Mouse (Mus musculus): Measurements from ENCODE around the gene Akirin1.

Gene Akirin1

DNA sequence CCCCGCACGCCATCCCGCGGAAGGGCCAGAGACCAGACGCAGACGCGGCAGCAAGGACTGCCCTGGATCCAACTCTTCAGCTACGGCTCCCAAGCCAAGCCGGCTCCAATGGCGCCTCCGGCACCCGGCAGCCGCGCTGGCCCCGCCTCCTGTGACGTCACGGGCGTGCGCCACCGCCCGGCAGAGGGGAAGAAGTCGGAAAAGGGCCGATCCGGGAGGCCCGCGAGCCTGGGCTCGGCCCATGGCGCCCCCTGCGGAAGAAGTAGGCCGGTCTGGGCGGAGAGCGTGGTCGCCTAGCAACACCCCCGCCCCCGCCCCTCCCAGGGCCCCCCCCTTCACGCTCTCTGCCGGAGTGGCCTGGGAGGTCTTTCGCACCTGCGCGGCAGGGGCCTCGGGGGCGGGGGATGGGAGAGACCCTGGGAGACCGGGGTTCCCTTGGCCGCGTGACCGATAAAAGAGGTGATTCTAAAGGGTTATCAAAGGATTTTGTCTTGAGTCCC lies at the start of gene Akirin1:
Akirin1 (minus strand) TSS at position 194 of the 500 bp plus-strand sequence.
- peak; percentile 96 for DNase-seq (ENCODE audit: low read depth)

GRCm38 (mm10) chr4:123797856-123798255 lies 47.7 kb upstream of the Akirin1 start:
- DNase-seq (ENCODE audit: low read depth), result no peak

DNA sequence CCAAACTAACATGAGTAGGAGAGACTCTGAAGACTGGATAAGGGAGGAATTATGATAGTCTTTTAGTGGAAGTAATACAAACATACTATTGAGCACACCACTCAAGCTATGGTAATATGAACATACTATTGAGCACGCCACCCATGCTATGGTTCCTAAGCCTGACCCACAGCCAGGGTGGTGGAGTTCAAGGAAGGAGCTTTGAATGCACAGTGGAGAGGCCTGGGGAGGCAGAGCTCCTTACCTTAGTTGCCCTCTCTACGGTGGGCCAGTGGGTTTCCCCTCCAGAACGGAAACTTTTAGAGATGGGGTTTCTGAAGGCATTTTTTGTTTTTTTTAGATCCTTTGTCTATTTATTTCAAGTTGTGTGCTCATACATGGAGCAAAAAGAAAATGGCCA lies 47.3 kb upstream of the Akirin1 start:
- no peak for DNase-seq (ENCODE audit: low read depth)

- no peak for DNase-seq (ENCODE audit: low read depth)
Measured at GRCm38 (mm10) chr4:123795057-123795456, 44.9 kb upstream of the Akirin1 start.

DNA sequence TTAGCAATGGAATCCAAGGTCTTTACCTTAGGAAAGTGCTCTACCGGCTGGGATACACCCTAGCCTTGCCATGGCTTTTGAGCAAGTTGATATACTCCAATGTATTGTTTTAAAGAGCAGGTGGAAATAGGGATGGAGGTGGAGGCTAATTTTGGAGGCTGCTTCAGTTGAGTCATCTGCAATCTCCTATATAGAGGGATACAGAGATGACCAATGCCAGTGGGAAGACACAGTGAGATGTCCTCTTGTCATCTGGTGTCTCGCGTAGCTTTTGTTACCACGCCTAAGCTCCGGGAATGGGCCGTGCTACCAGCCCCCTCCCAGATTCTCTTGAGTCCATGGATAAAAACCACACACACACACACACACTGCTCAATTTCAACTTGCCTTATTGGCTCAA lies 43.0 kb upstream of the Akirin1 start:
- DNase-seq (ENCODE audit: low read depth), result no peak

GRCm38 (mm10) chr4:123792666-123793065 lies 42.5 kb upstream of the Akirin1 start:
- DNase-seq (ENCODE audit: low read depth), result no peak

GRCm38 (mm10) chr4:123787191-123787985 lies 37.2 kb upstream of the Akirin1 start, which contains the start of gene Rhbdl2:
Gene Rhbdl2 (plus strand): TSS chr4:123787874.
- DNase-seq (ENCODE audit: low read depth), result no peak

GRCm38 (mm10) chr4:123768234-123768633 lies 18.1 kb upstream of the Akirin1 start:
- DNase-seq (ENCODE audit: low read depth), result no peak

- DNase-seq (ENCODE audit: low read depth), result no peak
Measured at GRCm38 (mm10) chr4:123767807-123768206, 17.7 kb upstream of the Akirin1 start.

GRCm38 (mm10) chr4:123765071-123765470 lies 14.9 kb upstream of the Akirin1 start:
- DNase-seq (ENCODE audit: low read depth), result no peak

GRCm38 (mm10) chr4:123758306-123758705 lies 8.2 kb upstream of the Akirin1 start:
- no peak for DNase-seq (ENCODE audit: low read depth)

- no peak for DNase-seq (ENCODE audit: low read depth)
Measured at GRCm38 (mm10) chr4:123750707-123751312, 665 bp upstream of the Akirin1 start.

DNA sequence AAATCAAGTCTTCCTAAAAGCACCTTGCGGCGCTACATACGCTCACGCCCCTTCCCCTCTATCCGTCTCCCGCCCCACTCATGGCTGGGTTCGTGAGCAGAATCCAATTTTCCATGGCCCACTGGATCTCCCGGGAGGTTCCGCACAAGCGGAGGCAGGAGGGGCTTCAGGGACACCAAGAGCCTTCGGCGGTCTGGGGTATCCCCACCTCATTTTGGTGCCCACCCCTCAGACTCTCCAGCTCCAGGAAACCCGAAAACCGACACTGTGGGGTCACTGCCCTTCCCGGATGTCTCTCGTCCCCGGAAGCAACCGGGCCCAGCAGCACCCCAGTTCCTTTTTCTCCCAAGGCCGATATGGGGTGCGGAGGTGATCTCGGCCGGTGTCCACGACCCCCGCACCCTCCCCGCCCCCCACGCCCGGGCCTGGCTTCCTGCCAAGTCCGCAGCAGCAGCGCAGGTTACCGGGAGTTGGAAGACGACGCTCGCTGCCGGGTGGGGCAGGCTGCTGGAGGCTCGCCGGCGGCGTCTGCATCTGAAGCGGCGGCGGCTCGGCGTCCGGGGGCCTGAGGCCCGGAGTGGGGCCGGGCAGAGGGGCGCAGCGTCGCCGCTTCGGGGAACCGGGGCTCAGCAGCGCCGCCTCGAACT lies 538 bp downstream of the Akirin1 start:
- DNase-seq (ENCODE audit: low read depth), result peak; percentile 69

GRCm38 (mm10) chr4:123748726-123749415 lies 1.3 kb downstream of the Akirin1 start:
- DNase-seq (ENCODE audit: low read depth), result peak; percentile 51

GRCm38 (mm10) chr4:123745221-123745775 lies 4.8 kb downstream of the Akirin1 start:
- DNase-seq (ENCODE audit: low read depth), result no peak

DNA sequence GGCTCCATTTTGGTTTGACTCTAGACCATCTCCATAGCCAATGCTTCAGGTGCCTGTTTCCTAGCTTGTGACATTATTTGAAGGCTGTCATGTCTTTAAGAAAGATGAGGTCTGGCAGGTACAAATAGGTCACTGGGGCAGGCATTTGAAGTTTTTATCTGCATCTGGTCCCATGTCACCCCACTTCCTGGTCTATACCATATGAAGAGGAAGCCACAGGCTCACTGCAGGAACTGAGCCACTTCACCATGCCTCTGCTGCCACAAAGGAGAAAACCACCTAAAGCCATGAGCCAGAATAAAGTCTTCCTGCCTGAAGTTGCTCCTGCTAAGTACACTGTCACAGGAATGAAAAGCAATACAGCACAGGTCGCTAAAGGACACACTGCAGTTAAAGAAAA lies 7.3 kb downstream of the Akirin1 start:
- DNase-seq (ENCODE audit: low read depth), result no peak

GRCm38 (mm10) chr4:123738708-123739107 lies 11.4 kb downstream of the Akirin1 start:
- no peak for DNase-seq (ENCODE audit: low read depth)

DNA sequence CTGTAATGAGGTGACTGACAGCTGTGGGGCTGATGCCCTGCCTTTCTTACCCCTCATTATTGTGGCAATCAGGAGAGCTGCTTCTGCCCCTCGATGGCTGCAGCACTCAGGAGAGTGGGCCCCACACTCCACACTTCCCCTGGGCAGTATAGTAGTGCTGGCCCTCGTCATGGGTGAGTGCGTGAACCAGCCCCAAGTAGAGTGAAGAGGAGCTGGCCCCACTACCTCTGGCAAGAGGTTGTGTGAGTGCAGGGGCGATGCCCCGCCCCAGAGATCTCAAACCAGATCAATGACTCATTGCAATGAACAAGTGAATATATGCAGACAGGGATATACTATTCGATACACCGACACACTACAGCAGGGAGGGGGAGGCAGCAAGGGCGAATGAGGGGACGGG lies 16.6 kb downstream of the Akirin1 start:
- no peak for DNase-seq (ENCODE audit: low read depth)

DNA sequence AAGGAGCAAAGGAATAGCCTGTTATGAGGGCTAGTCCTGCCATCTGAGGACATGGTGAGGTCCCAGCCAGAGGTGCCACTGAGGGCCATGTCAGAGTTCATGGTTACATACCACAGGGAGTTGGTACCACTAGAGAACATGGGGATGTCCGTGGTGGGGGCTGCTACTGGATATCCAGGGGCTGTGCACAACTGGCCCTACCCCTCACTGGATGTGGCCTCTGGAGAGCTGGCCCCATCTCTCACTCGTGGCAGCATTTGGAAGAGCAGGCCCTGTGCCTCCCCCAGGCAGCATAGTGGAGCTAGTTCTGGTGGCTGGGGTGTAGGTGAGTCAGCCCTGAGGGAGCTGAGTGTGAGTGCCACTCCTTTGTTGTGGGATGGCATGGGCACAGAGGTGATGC lies 17.2 kb downstream of the Akirin1 start:
- no peak for DNase-seq (ENCODE audit: low read depth)

DNA sequence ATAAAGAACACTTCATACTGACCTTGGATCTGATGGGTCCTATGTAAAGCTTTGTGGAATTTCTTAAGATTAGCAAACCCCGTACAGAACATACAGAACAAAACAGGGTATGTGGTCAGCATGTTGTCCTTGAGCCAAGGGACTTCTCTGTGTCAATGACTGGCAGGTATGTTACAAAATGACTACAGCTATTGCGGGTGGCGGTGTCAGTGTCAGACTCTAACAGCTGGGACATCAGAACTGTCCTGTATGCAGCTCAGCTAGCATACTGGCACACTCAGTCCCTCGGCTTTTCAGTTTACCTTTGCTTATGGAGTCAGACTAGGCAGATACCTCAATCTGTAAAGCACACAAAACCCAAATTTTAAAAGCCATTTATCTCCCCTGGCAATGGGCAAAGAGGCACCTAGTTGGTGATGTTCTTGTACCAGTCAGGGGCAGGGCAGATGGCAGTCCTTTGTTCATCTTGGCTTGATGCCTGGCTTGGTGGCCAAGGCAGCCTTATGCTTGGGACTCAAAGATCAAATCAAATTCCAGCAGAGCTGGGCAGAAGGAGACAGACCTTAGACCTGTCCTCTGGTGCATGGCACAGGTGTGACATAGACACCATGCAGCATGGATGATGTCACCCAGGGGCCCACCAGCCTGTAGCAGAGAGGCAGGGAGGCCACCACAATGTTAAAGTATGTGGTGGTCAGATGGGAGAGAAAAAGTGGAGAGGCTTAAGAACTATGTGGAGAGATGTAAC lies 17.8 kb downstream of the Akirin1 start:
- no peak for DNase-seq (ENCODE audit: low read depth)

DNA sequence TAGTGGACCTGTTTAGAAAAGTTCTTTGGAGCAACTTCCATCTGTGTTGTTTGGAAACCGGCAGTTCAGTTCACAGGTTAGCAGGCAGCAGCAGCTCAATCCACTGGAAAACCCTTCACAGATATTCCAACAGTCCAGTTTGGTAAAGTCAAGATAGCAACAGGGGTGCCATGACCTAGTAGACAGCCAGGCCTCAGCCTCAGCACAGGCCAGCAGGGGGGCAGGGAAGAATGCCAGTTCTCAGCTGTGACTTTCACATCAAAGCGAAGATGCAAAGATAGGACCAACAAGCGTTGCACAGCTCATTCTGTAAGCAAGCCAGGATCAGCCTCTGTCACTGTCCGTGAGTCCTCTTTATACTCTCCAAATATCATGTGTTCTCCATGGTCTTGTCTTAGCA lies 28.4 kb downstream of the Akirin1 start:
- DNase-seq (ENCODE audit: low read depth), result no peak

Measured in induced T-regulatory cell, adult 2 months (primary cell).